Mouse (Mus musculus) lung, adult 10 weeks (tissue): ENCODE results near the gene Krtap19-5. TPM values are rescaled to one million over a fixed set of nuclear protein-coding genes. Genes with fewer than 3 reads are reported as not detected.

Experiments used
- polyA plus RNA-seq: library from polyadenylated mRNA; stranded (reverse); fragments of 350-450 nt; fragmentation: Illumina TruSeq; extraction: RNeasy Lipid Tissue Mini Kit (QIAGEN cat#74804); gene quantifications from one replicate; pipeline ENCODE4 v1.2.3, GENCODE M21; 2014; ENCODE audit warnings: low read depth, low replicate concordance; ENCODE audit not compliant: insufficient read depth

Gene Krtap19-5
- not detected for polyA plus RNA-seq

DNA sequence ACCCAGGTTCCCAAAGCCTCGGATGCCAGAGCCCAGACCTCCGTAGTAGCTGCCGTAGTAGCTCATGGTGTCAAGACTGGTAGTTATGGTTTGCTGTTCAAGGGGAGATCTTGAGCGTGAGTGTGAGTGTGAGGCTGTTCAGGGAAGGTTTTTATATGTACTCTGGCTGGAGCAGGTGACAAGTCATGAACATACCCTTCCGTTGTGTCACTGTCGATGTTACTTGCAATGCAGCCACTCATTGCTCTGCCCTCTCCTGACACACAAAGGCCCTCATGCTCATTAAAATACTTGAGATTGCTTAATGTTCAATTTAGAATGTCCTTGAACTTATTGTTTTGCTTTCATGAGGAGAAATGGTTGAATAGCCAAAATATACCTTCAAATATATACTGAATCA, at the start of gene Krtap19-5:
Gene Krtap19-5 (minus strand): TSS at position 101 of the 400 bp plus-strand sequence.

DNA sequence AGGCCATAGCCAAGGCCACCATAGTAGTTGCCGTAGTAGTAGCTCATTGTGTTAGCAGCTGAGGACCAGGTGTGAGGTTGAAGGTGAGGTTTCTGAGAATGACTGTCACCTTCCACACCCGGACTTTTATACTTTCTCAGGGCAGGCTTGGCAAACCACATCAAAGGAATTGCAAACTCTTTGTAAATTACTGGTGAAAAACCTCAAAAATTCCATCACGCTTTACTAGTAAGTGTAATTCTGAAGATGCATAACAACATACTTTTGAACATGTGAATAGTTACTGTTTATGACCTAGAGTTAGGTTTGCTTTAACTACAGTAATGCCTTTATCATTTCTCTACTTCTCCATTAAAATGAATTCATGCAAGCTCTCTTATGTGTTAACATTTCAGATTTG, 35.9 kb upstream of the Krtap19-5 start, which contains the start of gene Krtap19-9b:
Gene Krtap19-9b (minus strand): TSS at position 101 of the 400 bp plus-strand sequence.

DNA sequence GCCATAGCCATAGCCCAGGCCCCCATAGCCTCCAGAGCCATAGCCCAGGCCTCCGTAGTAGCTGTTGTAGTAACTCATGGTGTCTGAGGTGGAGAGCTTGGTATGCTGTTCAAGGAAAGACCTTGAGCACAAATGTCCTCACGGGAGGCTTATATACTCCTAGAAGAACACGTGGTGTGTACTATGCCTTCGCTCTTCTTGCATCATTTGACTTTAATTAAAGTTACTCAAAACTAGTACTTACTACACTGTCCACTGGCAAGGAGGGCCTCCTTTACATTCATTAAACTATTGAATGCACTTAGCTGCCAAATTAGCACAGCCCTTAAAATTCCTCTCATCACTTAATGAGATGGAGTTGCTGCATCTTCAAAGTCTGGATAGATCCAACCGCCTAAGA, 11.3 kb downstream of the Krtap19-5 start, which contains the start of gene Krtap19-4:
Gene Krtap19-4 (minus strand): TSS at position 101 of the 400 bp plus-strand sequence.

DNA sequence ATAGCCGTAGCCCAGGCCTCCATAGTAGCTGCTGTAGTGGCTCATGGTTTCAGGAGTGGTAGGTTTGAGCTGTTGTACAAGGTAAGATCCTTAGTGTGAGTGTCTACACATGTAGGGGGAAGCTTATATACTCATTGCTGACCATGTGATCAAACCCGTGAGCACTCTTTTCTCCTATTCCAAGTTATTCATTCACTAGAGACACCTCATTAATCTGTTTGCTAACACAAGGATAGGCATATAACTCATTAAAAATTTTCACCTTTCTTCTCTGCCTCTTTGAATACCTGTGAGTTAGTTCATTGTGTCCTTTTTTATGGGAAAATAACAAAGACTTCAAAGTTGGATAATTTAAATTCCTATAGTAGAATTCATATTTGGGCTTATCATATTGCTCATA, 18.3 kb downstream of the Krtap19-5 start, which contains the start of gene Krtap19-3:
Gene Krtap19-3 (minus strand): TSS at position 101 of the 400 bp plus-strand sequence.

DNA sequence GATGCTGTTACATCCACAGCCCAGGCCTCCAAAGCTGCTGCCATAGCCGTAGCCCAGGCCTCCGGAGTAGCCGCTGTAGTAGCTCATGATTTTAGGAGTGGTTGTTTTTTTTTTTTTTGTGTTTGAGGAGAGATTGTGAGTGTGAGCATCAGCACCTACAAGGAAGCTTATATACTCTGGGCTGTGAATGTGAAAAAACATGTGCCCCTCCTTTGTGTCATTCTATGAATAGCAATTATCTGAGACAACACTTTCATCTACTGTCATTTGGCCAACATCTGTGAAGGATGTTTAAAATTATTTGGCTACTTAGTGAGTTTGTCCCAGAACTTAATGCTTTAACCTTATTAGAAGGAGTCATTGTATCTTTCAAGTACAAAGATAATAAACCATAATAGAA, 22.1 kb downstream of the Krtap19-5 start, which contains the start of gene Krtap19-2:
Gene Krtap19-2 (minus strand): TSS at position 101 of the 400 bp plus-strand sequence.

DNA sequence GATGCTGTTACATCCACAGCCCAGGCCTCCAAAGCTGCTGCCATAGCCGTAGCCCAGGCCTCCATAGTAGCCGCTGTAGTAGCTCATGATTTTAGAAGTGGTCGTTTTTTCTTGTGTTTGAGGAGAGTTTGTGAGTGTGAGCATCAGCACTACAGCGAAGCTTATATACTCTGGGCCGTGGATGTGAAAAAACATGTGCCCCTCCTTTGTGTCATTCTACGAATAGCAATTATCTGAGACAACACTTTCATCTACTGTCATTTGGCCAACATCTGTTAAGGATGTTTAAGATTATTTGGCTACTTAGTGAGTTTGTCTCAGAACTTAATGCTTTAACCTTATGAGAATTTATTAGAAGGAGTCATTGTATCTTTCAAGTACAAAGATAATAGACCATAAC, 26.9 kb downstream of the Krtap19-5 start, which contains the start of gene Krtap19-1:
Gene Krtap19-1 (minus strand): TSS at position 101 of the 400 bp plus-strand sequence.

Other genes with a start within 250 kb of the Krtap19-5 start
- not detected for gene Krtap26-1, start 248.7 kb downstream of the Krtap19-5 start, polyA plus RNA-seq
- not detected for gene Krtap27-1, start 224.8 kb downstream of the Krtap19-5 start, polyA plus RNA-seq
- gene 2310061N02Rik, start 188.5 kb downstream of the Krtap19-5 start, polyA plus RNA-seq, result not detected
- gene Krtap13-1, start 167.6 kb downstream of the Krtap19-5 start, polyA plus RNA-seq, result not detected
- not detected for gene Krtap13, start 144.8 kb downstream of the Krtap19-5 start, polyA plus RNA-seq
- gene 2310034C09Rik, start 137.6 kb downstream of the Krtap19-5 start, polyA plus RNA-seq, result not detected
- not detected for gene 2310057N15Rik, start 122.3 kb downstream of the Krtap19-5 start, polyA plus RNA-seq
- not detected for gene Gm5965, start 118.6 kb downstream of the Krtap19-5 start, polyA plus RNA-seq
- not detected for gene Gm20741, start 84.2 kb downstream of the Krtap19-5 start, polyA plus RNA-seq
- gene Krtap15, start 76.2 kb downstream of the Krtap19-5 start, polyA plus RNA-seq, result not detected
- not detected for gene Krtap14, start 70.3 kb downstream of the Krtap19-5 start, polyA plus RNA-seq
- gene Krtap19-1, start 27.0 kb downstream of the Krtap19-5 start, polyA plus RNA-seq, result not detected
- not detected for gene Krtap19-2, start 22.2 kb downstream of the Krtap19-5 start, polyA plus RNA-seq
- gene Krtap19-3, start 18.4 kb downstream of the Krtap19-5 start, polyA plus RNA-seq, result not detected
- gene Krtap19-4, start 11.4 kb downstream of the Krtap19-5 start, polyA plus RNA-seq, result not detected
- gene Krtap19-9b, start 35.8 kb upstream of the Krtap19-5 start, polyA plus RNA-seq, result not detected
- gene Krtap16-3, start 66.4 kb upstream of the Krtap19-5 start, polyA plus RNA-seq, result not detected
- gene Krtap22-2, start 114.3 kb upstream of the Krtap19-5 start, polyA plus RNA-seq, result not detected
- not detected for gene Gm10229, start 118.8 kb upstream of the Krtap19-5 start, polyA plus RNA-seq
- gene Krtap6-1, start 135.2 kb upstream of the Krtap19-5 start, polyA plus RNA-seq, result not detected
- gene Gm10228, start 145.0 kb upstream of the Krtap19-5 start, polyA plus RNA-seq, result not detected
- not detected for gene Krtap6-5, start 151.4 kb upstream of the Krtap19-5 start, polyA plus RNA-seq
- gene 1110025L11Rik, start 167.5 kb upstream of the Krtap19-5 start, polyA plus RNA-seq, result not detected
- not detected for gene Krtap6-3, start 187.6 kb upstream of the Krtap19-5 start, polyA plus RNA-seq
- not detected for gene Gm6358, start 244.4 kb upstream of the Krtap19-5 start, polyA plus RNA-seq